Mouse (Mus musculus) adrenal gland, adult 2 months (tissue): ENCODE measurements around the gene Igfbp6. TPM values are rescaled to one million over a fixed set of nuclear protein-coding genes. Genes with fewer than 3 reads are reported as not detected.
A peak's percentile ranks its signal among the peaks of the same experiment; 100 is the strongest.

ENCODE experiments used
- DNase-seq: peaks from one replicate; pipeline ENCODE4 v3.0.0; 2021
- long read RNA-seq: library from polyadenylated mRNA; stranded (forward); transcript quantifications from one replicate; pipeline ENCODE4 v2.0.0, GENCODE M21; 2021
- polyA plus RNA-seq: library from polyadenylated mRNA; depleted of rRNA; stranded (reverse); fragments of >200 nt; gene quantifications from 2 replicates; pipeline ENCODE4 v1.2.3, GENCODE M21; 2012; rRNA removed
- total RNA-seq, 2 experiments: library from RNA; stranded (reverse); gene quantifications; 2 replicates each; pipeline ENCODE4 v1.2.3; 2021

Igfbp6 gene
- total RNA-seq (10 to 100 TPM; 37.7 to 71.0 TPM), polyA plus RNA-seq (65.0 and 78.9 TPM in 2 replicates)
- long read RNA-seq, transcript Igfbp6-201 (4 exons, 1,112 nt), result major isoform, 41 of 51 reads
- long read RNA-seq, partial matches to known transcripts, result 10 of 51 reads
- long read RNA-seq, other reads (novel, unspliced or antisense), result 0 of 51 reads

GRCm38 (mm10) chr15:102144274-102144711, at the start of gene Igfbp6:
Igfbp6 (plus strand) TSS chr15:102144362.
- DNase-seq, result no peak

DNA sequence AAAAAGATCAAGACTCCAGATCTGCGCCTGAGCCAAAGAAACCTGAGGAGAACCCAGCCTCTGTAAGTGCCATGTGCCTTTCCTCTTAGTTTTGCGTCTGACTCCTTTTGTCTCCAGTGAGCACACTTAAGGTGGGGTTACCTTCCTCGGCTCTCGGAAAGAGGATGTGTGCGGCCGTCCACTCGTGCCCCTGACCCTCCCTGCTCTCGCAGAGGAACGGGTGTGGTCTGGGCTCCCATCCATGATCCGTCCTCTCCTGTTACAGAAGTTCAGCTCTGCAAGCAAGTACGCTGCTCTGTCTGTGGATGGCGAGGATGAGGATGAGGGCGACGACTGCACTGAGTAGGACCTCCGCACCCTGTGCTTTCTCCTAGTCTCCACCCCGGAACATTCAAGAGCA, 49.2 kb upstream of the Igfbp6 start:
- DNase-seq, result no peak

GRCm38 (mm10) chr15:102097147-102097915, 46.8 kb upstream of the Igfbp6 start:
- DNase-seq, result peak; percentile 42

GRCm38 (mm10) chr15:102097991-102098555, 46.1 kb upstream of the Igfbp6 start:
- peak; percentile 6 for DNase-seq

- DNase-seq, result peak; percentile 16
Observed at GRCm38 (mm10) chr15:102099260-102099659, 44.9 kb upstream of the Igfbp6 start.

GRCm38 (mm10) chr15:102099771-102100160, 44.4 kb upstream of the Igfbp6 start:
- no peak for DNase-seq

DNA sequence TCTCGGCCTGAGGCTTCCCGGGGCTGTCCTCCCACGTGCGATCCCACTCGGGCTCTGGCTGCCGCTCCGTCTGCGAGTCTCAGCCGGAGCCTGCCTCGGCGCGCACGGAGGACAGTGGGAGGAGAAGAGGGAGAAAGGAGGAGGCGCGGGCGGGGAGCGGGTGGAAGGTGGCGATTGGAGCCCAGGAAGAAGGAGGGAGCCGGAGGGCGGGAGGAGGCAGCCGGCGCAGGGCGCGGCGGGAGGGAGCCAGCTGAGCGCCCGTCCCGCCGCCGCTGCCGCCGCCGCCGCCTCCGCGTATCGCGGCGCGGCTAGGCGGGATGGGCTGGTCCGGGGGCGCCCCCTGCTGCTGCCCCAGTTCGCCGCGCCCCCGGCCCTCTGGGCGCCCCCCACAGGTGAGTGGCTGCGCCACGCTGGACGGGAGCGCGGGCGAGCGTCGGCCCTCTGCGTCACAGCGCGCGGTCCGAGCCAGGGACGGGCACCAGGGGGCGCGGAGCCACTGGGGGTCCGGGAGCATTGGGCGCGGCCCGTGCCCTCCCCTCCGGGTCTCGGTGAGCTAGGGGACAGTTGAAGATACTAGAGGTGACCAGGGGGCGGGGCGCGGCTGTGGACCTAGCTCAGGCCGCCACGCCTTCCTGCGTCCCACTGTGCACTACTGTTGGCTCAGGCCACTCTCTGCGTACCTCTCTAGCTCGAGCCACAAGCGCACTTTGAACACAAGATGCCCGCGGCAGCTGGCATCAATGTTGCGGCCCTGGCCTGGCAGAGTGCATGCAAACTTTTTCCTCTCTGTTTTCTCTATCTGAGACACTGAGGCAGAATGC, 43.8 kb upstream of the Igfbp6 start, which contains the start of gene Tns2:
TSS of gene Tns2 (plus strand) at position 253 of the 821 bp plus-strand sequence.
- peak; percentile 94 for DNase-seq

- peak; percentile 46 for DNase-seq
Observed at GRCm38 (mm10) chr15:102100996-102101671, 43.0 kb upstream of the Igfbp6 start.

DNA sequence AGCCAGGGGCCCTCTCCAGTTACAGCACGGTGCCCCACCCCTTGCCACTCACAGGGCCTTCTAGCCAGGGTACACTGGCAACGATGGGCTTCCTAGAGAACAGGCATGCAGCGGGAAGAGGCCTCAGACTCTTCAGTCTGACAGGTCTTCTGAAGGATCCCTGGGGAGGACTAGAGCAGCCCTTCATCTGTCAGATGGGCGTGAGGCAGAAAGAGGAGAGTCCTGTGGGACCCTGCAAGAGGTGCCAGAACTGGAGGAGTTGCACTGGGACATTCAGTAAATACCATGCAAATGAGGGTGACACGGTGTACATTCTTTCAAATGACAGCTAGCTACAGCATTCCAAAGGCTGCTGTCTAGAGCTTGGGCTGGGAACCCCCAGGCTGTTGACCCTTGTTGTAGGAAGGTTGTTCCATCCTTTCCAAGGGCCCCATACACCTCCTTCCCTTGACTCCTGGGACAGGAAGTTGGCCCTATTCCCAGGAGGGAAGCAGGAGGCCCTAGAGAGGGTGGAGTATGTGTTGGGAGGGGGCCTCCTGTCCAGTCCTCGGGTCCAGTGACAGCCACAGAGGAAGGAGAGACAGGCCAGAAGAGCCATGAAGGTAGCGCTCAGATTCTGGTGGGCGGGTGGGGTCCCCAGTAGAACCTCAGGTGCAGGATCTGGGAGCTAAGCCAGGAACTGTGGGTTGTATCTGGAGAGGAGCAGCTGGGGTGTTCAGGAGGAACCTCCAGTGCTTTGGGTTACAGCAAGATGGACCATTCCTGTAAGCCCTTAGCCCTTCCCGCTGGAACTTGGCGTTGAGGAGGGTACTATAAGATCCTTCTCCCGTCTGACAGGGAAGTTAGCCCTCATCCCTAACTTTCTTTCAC, 42.3 kb upstream of the Igfbp6 start:
- peak; percentile 75 for DNase-seq

- peak; percentile 78 for DNase-seq
Observed at GRCm38 (mm10) chr15:102102548-102103121, 41.5 kb upstream of the Igfbp6 start.

DNA sequence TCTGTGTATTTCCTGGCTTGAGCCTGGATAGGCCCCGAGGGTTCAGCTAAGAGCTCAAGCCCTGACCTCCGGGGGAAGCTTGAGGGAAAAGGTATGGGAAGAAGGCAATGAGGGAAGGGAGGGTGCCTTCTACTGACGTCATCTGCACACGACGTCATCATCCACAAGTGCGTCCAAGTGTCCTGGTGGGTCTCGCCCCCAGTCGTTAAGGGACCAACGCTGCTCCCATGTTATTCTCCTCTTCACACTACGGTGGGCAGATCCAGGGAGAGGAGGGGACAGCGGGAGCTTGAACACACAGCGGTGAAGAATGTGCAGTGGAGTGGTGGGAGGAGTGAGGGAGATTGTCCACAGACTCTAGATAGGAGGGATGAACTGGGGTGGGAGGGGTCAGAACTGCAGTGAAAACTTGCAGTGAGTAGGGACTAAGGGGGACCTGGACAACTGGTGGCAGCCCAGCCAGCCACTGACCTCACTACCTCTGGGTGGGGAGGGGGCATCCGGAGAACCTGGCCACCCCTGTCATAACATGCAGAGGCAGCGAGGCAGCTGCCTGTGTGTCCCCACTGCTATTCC, 40.7 kb upstream of the Igfbp6 start:
- peak; percentile 37 for DNase-seq

DNA sequence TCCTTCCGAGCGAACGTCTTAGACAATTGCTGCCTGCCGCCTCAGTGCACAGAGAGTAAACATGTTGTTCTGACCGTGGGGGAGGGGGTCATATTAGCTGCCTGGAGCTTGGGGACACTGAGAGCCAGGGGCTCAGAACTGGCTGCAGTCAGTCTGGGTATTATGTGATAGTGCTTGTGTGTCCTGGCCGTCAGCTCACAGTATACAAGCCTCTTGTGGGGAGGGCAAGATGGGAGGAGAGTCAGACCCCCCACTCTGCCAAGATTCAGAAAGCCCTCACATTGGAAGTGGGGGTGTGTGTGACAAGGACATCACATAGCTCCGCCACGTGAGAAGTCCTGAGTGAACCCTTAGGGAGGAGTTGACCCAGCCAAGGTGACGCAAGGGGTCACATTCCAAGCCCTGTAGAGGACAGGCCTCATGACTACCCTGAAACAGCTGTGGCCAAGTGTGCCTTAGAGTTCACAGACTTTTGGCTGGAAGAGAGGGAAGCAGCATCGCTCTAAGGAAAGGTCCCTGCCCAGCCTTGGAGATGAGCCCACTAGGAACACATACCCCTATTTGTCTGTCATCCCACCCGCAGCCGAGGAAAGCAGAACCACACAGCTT, 40.1 kb upstream of the Igfbp6 start:
- peak; percentile 86 for DNase-seq

GRCm38 (mm10) chr15:102105360-102105759, 38.8 kb upstream of the Igfbp6 start:
- DNase-seq, result peak; percentile 88

DNA sequence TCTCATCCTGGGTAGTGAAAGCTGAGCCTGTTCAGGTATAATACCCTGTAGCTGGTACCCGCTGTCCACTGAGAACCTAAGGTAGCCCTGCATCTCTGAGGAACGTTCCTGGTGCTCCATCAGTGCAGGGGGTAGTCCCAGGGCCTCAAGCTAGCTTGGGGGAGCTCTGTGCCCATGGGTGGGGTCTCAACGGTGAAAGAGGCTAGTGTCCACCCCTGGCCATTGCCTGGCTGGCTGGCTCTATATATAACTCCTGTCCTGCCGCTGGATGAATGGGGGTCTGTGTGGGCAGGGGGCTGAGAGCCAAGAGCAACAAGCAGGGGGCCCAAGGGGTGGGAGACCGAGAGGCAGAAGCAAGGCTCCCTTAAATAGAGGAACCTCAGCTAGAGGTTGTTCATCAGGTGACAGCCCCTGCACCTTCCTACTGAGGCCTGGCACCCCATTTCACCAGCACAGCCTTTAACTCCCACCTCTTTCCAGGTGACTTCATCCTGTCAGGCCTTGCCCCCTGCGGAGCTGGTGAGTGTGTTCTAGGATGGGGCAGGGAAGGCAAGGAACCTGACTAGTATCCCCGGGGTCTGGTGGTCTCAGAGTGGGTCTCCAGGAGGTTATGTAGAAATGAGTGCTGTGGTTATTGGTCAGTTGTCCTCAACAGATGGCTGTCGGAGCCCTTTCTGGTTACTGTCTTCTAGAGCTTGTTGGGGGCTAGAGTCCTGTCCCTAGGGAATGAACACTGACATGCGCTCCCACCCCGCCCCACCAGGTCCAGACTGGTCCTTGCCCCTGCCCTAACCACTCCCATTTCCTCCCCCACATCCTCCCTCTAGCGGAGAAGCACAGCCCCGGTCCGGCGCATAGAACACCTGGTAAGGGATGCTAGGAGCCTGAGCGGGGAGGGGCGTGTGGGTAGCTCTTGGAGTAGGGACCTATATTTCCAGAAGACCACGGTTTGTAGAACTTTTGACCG, 38.1 kb upstream of the Igfbp6 start:
- DNase-seq, result no peak

DNA sequence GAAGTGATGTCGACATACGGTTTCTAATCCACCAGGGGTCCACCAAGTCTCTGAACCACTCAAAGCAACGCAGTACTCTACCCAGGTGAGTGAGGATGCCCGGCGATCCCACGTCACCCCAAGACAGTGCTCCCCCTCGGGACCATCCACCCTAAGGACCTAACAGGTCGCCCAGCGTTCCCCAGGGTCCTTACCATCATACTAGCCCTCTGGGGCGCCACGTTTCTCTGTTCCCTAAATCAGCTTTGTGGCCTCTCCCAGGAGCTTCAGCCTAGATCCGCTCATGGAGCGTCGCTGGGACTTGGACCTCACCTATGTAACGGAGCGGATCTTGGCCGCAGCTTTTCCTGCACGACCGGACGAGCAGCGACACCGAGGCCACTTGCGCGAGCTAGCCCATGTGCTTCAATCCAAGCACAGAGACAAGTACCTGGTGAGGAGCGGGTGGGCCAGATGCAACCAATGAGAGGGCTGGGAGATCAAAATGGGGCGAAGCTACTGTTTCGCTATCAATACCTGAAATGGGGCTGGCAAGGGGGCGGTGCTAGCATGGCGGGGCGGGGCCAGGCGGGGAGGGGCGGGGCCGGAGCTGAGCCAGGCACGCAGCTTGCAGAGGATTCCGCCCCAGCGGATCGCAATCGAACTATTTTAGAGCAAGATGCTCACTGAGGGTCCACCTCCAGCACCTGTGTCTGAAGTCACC, 37.3 kb upstream of the Igfbp6 start:
- DNase-seq, result peak; percentile 54

DNA sequence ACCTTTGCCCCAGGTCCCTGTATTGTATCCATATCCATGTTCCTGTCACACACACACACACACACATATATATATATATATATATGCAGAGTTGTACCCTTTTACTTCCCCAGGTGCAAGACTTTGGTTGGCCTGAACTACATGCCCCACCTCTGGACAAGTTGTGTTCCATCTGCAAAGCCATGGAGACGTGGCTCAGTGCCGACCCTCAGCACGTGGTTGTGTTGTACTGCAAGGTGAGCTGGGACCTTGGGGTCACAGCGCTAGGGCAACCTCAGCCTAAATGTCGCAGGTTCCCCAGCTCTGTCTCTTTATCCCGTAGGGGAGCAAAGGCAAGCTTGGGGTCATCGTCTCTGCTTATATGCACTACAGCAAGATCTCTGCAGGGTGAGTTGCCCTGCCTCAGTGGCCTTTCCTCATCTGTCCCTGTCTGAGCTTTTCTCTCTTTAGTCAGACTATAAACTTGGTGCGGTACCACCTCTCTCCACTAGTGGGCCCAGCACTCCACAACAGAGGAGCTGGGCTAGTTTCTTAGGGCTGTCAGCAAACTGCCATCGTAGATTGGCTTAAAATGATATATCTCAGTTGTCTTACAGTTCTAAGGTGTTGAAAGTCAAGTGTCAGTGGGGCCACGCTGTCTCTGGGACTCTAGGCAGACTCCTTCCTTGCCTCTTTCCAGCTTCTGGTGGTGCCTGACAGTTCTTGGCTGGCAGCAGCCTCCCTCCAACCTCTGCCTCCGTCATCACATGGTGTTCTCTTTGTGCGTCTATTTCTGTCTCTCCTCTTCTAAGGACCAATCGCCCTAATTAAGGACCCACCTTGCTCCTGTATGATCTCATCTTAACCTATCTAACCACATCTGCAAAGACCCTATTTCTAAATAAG, 36.2 kb upstream of the Igfbp6 start:
- DNase-seq, result peak; percentile 71
